Mouse (Mus musculus) mesoderm, embryonic 11.5 days (tissue): ENCODE measurements around the gene Prss57.
"Not testable (repeated sequence)": the region's sequence is repeated elsewhere in the genome, so short reads cannot be mapped to it uniquely, and the experiment has no call there.

Experiments
- DNase-seq: peaks from one replicate; pipeline ENCODE4 v3.0.0-alpha.2; 2012; ENCODE audit warnings: low read depth, low spot score

Prss57 gene

GRCm38 (mm10) chr10:79781956-79782355 is 8.8 kb downstream of the Prss57 start:
- no peak for DNase-seq

- no peak for DNase-seq
These were observed 9.6 kb downstream of the Prss57 start for GRCm38 (mm10) chr10:79781139-79781538.

DNA sequence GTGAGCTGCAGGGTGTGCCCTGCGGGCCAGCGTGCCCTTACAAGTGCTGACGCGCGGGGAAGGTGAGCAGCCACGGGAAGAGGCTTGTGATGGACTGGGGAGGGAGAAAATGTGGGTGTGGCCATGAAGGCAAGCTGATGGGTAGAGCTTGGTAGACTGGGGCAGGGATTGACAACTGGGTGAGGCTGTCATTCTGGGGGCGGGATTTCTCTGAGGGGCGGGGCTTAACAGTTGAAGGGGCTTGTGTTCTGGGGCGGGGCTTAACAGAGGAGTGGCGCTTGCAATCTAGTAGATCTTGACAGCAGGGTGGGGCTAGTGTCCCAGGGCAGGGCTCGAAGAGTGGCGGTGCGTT is 10.1 kb downstream of the Prss57 start:
- DNase-seq = peak; percentile 66

DNA sequence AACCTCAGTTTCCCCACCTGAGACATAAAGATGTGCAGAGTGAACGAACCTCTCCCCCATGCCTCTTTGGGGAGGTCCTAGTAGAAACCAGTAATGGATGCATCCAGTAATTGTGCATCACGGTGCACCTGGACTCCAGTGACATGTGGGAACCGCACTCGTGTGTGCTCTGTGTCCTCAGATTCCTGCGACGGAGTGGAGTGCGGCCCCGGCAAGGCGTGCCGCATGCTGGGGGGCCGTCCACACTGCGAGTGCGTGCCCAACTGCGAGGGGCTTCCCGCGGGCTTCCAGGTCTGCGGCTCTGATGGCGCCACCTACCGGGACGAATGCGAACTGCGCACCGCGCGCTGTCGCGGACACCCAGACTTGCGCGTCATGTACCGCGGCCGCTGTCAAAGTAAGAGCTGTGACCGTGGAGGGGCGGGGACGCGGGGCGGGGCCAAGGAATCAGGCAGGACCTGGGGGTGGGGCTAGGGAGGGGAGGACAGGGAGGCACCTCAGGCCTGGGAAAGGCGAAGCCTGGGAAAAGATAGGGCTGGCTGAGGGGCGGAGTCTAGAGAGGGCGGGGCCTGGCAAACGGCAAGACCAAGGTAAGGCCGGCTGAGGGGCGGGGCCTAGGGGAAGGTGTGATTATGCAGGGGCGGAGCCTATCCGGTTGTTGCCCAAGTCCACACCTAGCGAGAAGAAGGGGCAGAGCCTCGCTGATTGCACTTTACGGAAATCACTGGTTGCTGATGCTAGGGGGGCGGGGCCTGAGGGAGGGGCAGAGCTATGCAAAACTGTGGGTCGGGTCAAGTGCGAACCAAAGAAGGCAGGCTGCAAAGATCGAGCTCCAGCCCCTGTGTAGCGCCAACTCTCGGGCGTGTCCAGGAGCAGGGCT is 10.7 kb downstream of the Prss57 start:
- peak; percentile 97 for DNase-seq

DNA sequence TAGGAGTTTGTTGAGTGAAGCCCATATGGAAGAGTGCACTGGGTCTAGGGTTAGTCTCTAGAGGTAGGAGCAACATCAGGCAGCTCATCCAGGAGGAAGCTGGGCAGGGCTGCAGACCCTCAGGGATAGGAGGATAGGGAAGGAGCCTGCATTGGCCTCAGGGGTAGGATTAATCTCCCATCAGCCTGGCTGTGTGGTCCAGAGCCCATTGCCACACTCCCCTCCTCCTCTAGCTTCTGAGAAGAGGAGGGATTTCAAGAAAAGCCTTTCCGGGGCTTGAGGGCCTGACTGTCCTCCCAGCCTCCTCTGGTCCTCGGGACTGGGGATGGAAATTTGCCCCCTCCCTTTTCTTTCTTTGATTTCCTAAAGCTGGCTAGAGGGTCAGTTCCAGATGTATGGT is 11.6 kb downstream of the Prss57 start:
- no peak for DNase-seq

DNA sequence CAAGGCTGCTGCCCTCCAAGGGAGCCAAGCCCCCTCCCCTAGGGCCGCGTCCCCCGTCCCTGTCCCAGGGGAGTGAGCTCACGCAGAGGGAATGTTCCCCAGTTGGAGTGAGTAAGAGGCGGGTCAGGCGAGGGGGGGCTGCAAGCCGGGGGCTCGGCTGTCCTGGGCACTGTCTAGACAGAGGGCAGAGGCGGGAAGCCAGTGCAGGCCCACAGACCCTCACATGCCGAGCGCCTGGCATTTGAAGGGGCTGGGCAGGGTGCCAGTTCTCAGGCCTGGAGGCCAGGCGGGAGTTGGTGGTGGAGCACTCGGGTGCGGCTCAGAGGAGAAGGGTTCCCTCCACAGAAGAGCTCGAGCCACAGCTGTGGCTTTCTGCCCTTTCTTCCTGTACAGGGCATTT is 12.8 kb downstream of the Prss57 start:
- peak; percentile 54 for DNase-seq

GRCm38 (mm10) chr10:79777103-79777531 is 13.6 kb downstream of the Prss57 start, which contains the start of gene Fstl3:
Gene Fstl3, plus strand, starts transcription at chr10:79777272.
- DNase-seq = peak; percentile 53

DNA sequence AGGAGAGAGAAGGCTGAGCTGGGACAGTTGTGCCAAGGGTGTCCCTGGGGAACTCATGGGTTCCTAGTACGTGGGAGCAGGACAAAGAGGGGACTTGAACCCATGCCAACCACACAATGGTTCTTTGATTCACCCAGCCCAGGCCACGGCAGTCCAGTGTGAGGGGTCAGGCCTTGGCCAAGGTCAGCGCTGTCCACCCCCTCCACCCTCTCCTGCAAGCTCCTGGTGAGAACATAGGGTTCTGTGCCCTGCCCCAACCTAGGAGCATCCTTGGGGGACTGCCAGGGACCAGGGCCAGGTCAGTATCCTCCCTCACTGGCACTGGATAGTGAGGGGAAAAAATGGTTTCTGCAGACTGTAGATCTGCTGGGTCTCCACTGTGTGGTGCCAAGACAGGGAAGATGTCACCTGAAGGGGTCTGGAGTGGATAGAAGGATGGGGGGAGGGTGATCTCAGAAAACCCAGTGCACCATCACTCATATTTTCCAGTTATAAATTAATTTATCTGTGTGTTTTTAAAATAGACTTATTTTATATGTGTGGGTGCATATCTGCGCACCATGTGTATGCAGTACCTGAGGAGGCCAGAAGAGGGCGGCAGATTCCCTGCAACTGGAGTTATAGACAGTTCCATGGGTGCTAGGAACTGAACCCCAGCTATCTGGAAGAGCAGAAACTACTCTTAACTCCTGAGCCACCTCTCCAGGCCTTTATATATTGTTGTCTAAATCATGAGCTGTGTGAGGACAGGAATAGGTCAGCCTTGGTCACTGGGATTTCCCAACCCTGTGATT is 16.1 kb downstream of the Prss57 start:
- no peak for DNase-seq

- no peak for DNase-seq
These were observed 17.6 kb downstream of the Prss57 start for GRCm38 (mm10) chr10:79773208-79773607.

DNA sequence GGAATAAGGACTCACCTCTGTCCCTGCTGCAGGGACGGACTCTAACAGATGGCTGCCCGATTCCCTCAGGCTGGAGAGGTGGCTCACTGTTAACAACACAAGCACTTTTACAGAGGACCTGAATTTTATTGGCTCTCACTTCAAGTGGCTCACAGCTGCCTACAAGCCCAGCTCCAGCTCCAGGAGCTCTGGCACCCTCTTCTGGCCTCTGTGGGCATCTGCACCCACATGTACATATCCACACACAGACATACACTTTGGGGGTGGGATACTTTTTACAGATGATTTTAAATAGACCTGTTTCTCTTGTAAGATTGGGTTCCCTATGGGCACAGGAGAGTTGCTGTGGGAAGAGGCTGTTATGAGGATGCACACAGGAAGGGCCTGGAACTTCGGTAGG is 18.4 kb downstream of the Prss57 start:
- DNase-seq = no peak

- no peak for DNase-seq
These were observed 21.4 kb downstream of the Prss57 start for GRCm38 (mm10) chr10:79769329-79769728.

- DNase-seq = peak; percentile 81
These were observed 22.4 kb downstream of the Prss57 start for GRCm38 (mm10) chr10:79768400-79768799.

GRCm38 (mm10) chr10:79767372-79768244 is 23.2 kb downstream of the Prss57 start:
- DNase-seq = peak; percentile 97

DNA sequence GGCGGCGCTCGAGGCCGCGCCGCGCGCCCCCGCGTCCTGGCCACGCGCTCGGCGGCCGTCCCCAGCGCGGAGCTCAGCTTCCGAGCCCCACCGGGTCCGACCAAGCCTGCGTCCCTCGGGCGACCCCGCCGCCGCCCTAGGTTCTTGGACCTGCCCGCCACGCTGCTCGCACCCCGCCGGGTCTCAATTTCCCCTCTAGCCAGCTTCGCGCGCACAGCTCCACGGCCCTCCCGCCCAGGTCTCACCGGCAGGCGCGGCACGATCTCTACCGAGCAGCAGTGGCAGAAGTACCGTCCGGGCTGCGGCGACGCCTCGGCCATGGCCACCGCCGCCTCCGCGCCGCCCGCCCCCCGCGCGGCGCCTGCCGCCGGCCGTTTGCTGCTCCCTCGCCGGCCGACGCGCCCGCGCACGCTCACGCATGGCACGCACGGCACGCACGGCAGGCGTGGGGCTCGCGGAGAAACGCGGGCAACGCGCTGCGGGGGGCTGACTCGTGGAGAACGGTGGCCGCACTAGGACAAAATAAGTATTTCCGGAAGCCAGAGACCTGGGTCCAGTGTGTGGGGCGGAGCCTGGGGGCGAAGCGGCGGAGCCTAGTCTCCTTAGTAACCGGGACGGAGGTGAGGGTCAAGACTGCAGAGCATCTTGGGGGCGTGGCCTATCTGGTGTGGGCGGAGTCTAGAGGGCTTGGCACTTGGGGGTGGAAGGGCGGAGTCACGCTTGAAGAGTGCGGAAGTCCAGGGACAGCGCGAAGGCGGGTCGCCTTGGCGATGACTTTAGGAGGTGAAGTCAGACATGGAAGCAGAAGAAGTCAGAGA is 24.0 kb downstream of the Prss57 start, which contains the start of gene Rnf126:
Gene Rnf126, minus strand, starts transcription at position 445 of the 818 bp plus-strand sequence.
- peak; percentile 100 for DNase-seq

DNA sequence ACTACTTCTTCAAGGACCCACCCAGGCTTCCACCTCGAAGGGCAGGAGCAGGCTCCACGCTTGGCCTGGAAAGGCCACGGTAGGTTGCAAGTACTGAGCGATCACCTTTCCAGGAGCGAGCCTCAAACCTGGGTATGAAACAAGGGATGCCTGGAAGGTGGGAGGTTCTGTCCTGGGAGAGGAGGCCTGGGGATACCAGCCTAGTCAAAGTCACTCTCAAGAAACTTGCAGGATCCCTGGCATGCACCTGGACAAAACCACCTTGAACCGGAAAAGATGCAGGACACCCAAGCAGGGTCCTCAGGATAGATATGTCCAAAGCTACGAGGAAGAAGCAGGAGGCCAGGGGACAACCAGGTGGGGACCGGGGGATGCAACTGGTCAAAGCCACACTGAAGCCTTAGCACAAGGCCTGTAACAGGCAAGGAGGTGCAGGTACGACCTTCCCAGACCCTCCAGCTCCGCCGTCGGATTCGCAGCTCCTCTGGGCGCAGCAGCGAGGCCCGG is 24.7 kb downstream of the Prss57 start:
- no peak for DNase-seq

GRCm38 (mm10) chr10:79765228-79765745 is 25.5 kb downstream of the Prss57 start:
- no peak for DNase-seq

GRCm38 (mm10) chr10:79764234-79764633 is 26.5 kb downstream of the Prss57 start:
- DNase-seq = no peak

- no peak for DNase-seq
These were observed 27.9 kb downstream of the Prss57 start for GRCm38 (mm10) chr10:79762875-79763274.

DNA sequence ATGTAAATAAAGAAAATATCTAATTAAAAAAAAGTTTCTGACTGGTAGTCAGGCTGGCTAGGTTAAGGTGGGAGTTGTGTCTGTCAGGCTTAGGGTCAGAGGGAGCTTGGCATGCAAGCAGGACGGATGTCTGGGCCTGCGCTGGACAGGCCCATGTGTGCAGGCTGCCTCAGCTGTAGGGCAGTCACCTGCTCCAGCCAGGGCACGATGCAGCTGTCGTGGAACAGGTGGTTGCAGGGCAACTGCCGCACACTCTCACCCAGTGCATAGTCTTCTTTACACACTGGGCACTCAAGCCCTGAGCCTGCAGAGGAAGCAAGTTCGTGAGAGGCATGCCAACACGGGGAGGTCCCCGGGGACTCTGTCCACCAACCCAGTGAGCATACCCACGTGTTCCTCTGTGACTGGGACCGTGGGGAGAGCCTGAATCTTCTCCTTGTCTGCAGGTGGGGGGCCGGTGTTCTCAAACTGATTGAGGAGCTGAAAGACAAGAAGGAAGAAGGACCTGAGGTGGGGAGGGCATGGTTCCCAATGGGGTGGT is 30.1 kb downstream of the Prss57 start:
- no peak for DNase-seq

GRCm38 (mm10) chr10:79759675-79760074 is 31.1 kb downstream of the Prss57 start:
- not testable (repeated sequence) for DNase-seq
